10 mouse cellular contexts compared by ENCODE assay signal in the genomic region with DNA sequence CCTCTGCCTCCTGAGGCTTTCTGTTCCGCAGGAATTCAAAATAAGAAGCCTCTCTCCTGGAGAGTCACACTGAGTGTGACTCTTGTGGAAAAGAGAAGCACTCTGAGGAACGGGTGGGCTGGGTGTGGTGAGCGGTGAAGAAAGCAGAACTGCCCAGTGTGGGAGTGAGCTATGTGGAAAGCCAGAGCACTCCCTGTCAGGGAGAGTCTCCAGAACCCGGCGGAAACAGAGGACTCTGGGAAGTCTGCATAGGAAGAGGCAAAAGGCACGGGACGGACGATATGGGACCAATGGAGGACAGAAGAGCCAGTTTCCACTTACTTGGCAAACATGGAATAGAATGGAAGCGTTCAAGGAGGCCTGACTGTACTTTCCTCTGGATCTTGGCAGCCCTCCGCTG. TPM values are rescaled to one million over a fixed set of nuclear protein-coding genes. Genes with fewer than 3 reads are reported as not detected.
DNase-seq lines count a peak whose midpoint lies in the region; ATAC-seq lines count a peak whose summit lies in the region.
"Had no signal": no experiment of that assay in that cellular context is flagged by ENCODE, and none has a peak within 500 bp of the region (broad histone marks: within the 10 kb centered on the region; RNA-seq: fewer than 3 reads in every experiment).

No protein-coding gene starts in this region.

- no peak overlapping the region for H3K9ac ChIP-seq in lung, embryonic 15.5 days
- H3K9ac ChIP-seq: embryonic facial prominence, embryonic 13.5 days; hindbrain, embryonic 15.5 days; limb, embryonic 15.5 days had no signal

- no peaks in the 10 kb centered on the region for H3K27me3 ChIP-seq in lung, embryonic 15.5 days
- H3K27me3 ChIP-seq: embryonic facial prominence, embryonic 13.5 days; hindbrain, embryonic 15.5 days; limb, embryonic 15.5 days had no signal

- peak; percentile 6; the same call in 1 of the 2 replicates for ATAC-seq in lung, embryonic 15.5 days (ENCODE audit: borderline replicate concordance, extremely low read depth, low FRiP score, low TSS enrichment)
- ATAC-seq in cerebellum, adult (ENCODE audit: insufficient number of reproducible peaks, low FRiP score, low TSS enrichment), result no peak
- no peak for ATAC-seq in CD4-positive, CD25-positive, alpha-beta regulatory T cell, adult 4 months

- 68% methylated on average over 10 of the region's 10 CpGs for WGBS in lung, embryonic 15.5 days

- peaks cover 73% of the 10 kb centered on the region for H3K4me1 ChIP-seq in lung, embryonic 15.5 days

- no peak overlapping the region for H3K4me2 ChIP-seq in lung, embryonic 15.5 days
- H3K4me2 ChIP-seq: embryonic facial prominence, embryonic 13.5 days; hindbrain, embryonic 15.5 days; limb, embryonic 15.5 days had no signal

- peak overlapping the region; percentile 73 for H3K27ac ChIP-seq in lung, embryonic 15.5 days
- H3K27ac ChIP-seq: embryonic facial prominence, embryonic 13.5 days; hindbrain, embryonic 15.5 days; limb, embryonic 15.5 days had no signal

- no peak overlapping the region for H3K4me3 ChIP-seq in lung, embryonic 15.5 days
- H3K4me3 ChIP-seq: embryonic facial prominence, embryonic 13.5 days; hindbrain, embryonic 15.5 days; limb, embryonic 15.5 days had no signal

- peak; percentile 45 for DNase-seq in ovary, postnatal 36 days (ENCODE audit: low spot score)
- DNase-seq in ovary, adult 18-20 months (ENCODE audit: low spot score), result no peak
- DNase-seq in gastrocnemius, postnatal 36 days, result peak; percentile 32 to 39
- DNase-seq in testis, postnatal 10 days (ENCODE audit: low spot score), result peak; percentile 56

- H3K36me3 ChIP-seq in lung, embryonic 15.5 days, result 0 out of 2 replicates have a peak, but pooled peaks cover 3% of the 10 kb centered on the region
- H3K36me3 ChIP-seq: hindbrain, embryonic 15.5 days; limb, embryonic 15.5 days had no signal

- intact Hi-C loops in gastrocnemius, postnatal 36 days (cut with DNase I), result no loop called here

- H3K9me3 ChIP-seq in lung, embryonic 15.5 days, result no peaks in the 10 kb centered on the region
- H3K9me3 ChIP-seq: embryonic facial prominence, embryonic 13.5 days; hindbrain, embryonic 15.5 days; limb, embryonic 15.5 days had no signal

RNA-seq across cellular contexts. Expression of a gene that starts 9.0 kb away (rescaled TPM):
- total RNA-seq in gastrocnemius, postnatal 36 days (2021), result 1 to 10 TPM; 2.4 to 3.2 TPM
- polyA plus RNA-seq in lung, embryonic 15.5 days (2015; fragmentation: Nextera tagmentation; extraction: Ambion mirVana), result 48.0 and 52.7 TPM in 2 replicates
- 10 to 100 TPM; 70.1 to 99.5 TPM for polyA plus RNA-seq in CD4-positive, CD25-positive, alpha-beta regulatory T cell, adult 4 months (2017; shearing (Covaris generic))
